Mouse (Mus musculus) erythroblast, embryonic 14.5 days (primary cell): ENCODE results near the gene Fat3.

ENCODE experiments used
- GATA1 ChIP-seq: IDR thresholded peaks from 2 replicates; pipeline ENCODE4 v1.6.1; 2012; ENCODE audit warnings: low read length, inconsistent platforms, mixed read lengths
- TAL1 ChIP-seq: IDR thresholded peaks from 3 replicates; pipeline ENCODE4 v1.6.1; 2012; ENCODE audit warnings: low read length, inconsistent platforms, mixed read lengths

DNA sequence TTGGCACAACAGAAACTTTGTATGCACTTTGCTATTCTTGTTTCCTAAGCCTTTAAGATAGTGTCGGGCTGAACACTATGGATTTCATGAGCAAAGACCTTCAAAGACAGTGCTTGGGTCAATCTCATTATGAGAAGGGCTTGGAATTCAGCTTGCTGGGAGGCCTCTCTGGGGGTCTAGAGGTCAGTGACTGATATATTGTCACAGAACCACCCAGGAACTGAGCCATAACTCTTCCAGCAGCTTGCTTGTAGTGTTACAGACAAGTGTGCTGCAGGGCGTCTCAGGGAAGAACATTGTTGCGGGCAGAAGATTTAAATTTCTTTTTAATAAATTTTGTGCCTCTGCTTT, 347.5 kb downstream of the Fat3 start:
- no peak for TF ChIP-seq GATA1
- TF ChIP-seq TAL1, result no peak
